Mouse (Mus musculus) embryonic facial prominence, embryonic 12.5 days (tissue): ENCODE measurements around the gene Psmd4. TPM values are rescaled to one million over a fixed set of nuclear protein-coding genes. Genes with fewer than 3 reads are reported as not detected.
A peak's percentile ranks its signal among the peaks of the same experiment; 100 is the strongest.
"Not testable (repeated sequence)": the region's sequence is repeated elsewhere in the genome, so short reads cannot be mapped to it uniquely, and the experiment has no call there.

Source experiments
- ATAC-seq: fragments of 200-750 bp; cut with Nextera tagmentation; 2 replicates; pipeline ENCODE4 v1.8.0; 2017; ENCODE audit not compliant: insufficient number of reproducible peaks, insufficient read depth, low FRiP score, low TSS enrichment
- H3K27ac ChIP-seq: fragments of 300-500 bp; sonication (generic); 2 replicates; pipeline ENCODE4 v1.5.1; 2016; ENCODE audit warnings: mild to moderate bottlenecking
- H3K27me3 ChIP-seq: fragments of 300-500 bp; sonication (generic); 2 replicates; pipeline ENCODE4 v1.6.1; 2016; ENCODE audit warnings: mild to moderate bottlenecking, moderate library complexity
- H3K36me3 ChIP-seq: fragments of 300-500 bp; sonication (generic); 2 replicates; pipeline ENCODE4 v1.6.1; 2016; ENCODE audit warnings: mild to moderate bottlenecking
- H3K4me1 ChIP-seq: fragments of 300-500 bp; sonication (generic); 2 replicates; pipeline ENCODE4 v1.6.1; 2016
- H3K4me2 ChIP-seq: fragments of 300-500 bp; sonication (generic); replicated peaks from 2 replicates; pipeline ENCODE4 v1.6.1; 2016; ENCODE audit warnings: mild to moderate bottlenecking, moderate library complexity
- H3K4me3 ChIP-seq: fragments of 300-500 bp; sonication (generic); 2 replicates; pipeline ENCODE4 v1.5.1; 2016; ENCODE audit warnings: mild to moderate bottlenecking
- H3K9ac ChIP-seq: fragments of 300-500 bp; sonication (generic); 2 replicates; pipeline ENCODE4 v1.6.1; 2016; ENCODE audit warnings: mild to moderate bottlenecking, moderate library complexity
- H3K9me3 ChIP-seq: fragments of 300-500 bp; sonication (generic); 2 replicates; pipeline ENCODE4 v1.6.1; 2016; ENCODE audit warnings: mild to moderate bottlenecking, moderate library complexity
- WGBS: fragments of 180-500 bp; shearing (Covaris S2); methylation state at CpG from one replicate; pipeline ENCODE4 v1.1.7; 2016; 5-methylcytosine and 5-hydroxymethylcytosine counted together
- polyA plus RNA-seq: library from polyadenylated mRNA; unstranded; fragments of >200 nt; fragmentation: Nextera tagmentation; extraction: Ambion mirVana; gene quantifications from 2 replicates; pipeline ENCODE4 v1.2.1, GENCODE M21; 2016

The Psmd4 gene
- polyA plus RNA-seq, 1 experiment from 2014 or later = 295 TPM

DNA sequence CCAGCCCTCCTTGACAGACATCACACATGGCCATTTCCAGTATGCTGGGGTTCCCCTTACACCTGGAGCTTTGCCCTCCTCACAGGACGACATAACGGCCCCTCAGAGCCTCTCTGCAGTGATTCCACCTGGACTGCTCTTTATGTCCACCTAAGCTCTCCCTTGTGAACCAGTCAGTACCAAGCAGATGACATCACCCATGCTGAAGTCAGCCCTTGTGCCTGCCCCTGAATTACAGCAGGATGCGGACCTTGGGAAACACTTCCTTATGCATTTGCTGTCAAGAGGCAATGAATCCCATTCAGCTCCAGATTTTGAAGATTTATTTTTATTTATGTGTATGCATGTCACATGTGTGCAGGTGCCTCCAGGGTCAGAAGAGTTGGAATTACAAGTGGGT, 5.5 kb upstream of the Psmd4 start:
- H3K4me1 ChIP-seq = no peaks in the 10 kb centered on the region; the same call in 1 of the 2 replicates
- H3K27me3 ChIP-seq = no peaks in the 10 kb centered on the region
- no peak overlapping the region for H3K4me3 ChIP-seq
- H3K4me2 ChIP-seq = no peak overlapping the region
- H3K9ac ChIP-seq = no peak overlapping the region
- H3K9me3 ChIP-seq = no peaks in the 10 kb centered on the region
- WGBS = 68% methylated on average over 3 of the region's 3 CpGs
- no peak for ATAC-seq
- no peaks in the 10 kb centered on the region for H3K36me3 ChIP-seq
- no peak overlapping the region for H3K27ac ChIP-seq

DNA sequence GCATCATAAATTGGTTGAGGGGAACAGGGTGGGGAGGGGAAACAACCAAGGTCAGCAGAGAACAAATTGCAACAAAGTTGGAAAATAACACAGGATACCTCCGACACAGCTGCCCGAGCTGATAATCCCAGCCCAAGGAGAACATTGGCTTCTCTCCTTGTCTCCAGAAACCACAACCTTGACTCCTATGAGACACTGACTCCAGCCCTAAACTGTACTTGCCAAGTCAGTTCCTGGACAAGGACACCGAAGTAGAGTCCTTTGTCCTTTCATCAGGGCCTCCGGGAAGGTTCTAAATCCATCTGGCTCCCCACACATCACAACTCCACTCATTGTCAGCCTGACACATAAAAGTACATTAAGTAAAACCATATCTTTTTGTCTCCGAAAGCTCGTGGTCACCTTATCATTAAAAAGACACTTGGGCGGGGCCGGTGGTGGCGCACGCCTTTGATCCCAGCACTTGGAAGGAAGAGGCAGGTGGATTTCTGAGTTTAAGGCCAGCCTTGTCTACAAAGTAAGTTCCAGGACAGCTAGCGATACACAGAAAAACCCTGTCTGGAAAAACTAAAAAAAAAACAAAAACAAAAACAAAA, 4.1 kb upstream of the Psmd4 start:
- H3K27ac ChIP-seq = no peak overlapping the region
- H3K4me2 ChIP-seq = no peak overlapping the region
- H3K27me3 ChIP-seq = no peaks in the 10 kb centered on the region
- WGBS = 91% methylated on average over 11 of the region's 11 CpGs
- H3K9ac ChIP-seq = no peak overlapping the region
- no peaks in the 10 kb centered on the region for H3K9me3 ChIP-seq
- H3K4me3 ChIP-seq = no peak overlapping the region
- H3K36me3 ChIP-seq = no peaks in the 10 kb centered on the region
- no peak for ATAC-seq
- H3K4me1 ChIP-seq = peaks cover 2% of the 10 kb centered on the region

DNA sequence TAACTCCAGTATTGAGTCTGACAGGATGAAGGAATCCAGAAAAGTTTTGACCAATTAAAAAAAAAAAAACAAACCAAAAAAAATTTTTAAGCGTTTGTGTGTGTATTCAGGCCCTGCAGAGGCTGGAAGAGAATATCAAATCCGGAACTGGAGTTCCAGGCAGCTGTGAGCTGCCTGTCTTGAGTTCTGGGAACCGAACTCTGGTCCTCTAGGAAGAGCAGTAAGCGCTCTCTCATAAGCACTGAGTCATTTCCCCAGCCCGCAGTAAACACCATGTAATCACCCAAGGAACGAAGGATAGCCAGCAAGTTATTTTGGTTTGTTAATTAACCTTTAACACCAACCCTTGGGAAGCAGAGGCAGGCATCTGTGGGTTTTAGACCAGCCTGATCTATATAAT, 837 bp upstream of the Psmd4 start:
- 56% methylated on average over 6 of the region's 6 CpGs for WGBS
- H3K9ac ChIP-seq = no peak overlapping the region
- ATAC-seq = no peak
- no peak overlapping the region for H3K4me2 ChIP-seq
- peaks cover 7% of the 10 kb centered on the region for H3K4me1 ChIP-seq
- H3K9me3 ChIP-seq = no peaks in the 10 kb centered on the region
- no peak overlapping the region for H3K27ac ChIP-seq
- peaks cover 5% of the 10 kb centered on the region; the same call in 1 of the 2 replicates for H3K36me3 ChIP-seq
- H3K4me3 ChIP-seq = no peak overlapping the region
- no peaks in the 10 kb centered on the region for H3K27me3 ChIP-seq

DNA sequence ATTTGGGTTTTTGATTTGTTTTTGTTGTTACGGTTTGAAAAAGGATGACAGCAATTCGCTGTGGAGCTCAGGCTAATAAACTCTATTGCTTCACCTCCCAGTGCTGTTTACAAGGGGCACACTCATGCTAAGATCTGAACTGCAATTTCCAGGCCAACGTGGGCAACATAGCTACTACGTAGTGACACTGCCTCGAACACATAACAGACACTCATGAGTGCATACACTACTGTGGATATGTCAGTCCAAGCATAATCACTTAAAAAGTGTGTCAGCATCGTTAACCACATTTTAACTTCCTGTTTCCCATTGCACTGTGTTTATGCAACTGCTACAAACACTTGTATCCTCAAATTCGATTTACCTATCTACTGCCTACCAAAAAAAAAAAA, 420 bp upstream of the Psmd4 start:
- peak; percentile 38 for ATAC-seq
- WGBS = 26% methylated on average over 7 of the region's 7 CpGs

DNA sequence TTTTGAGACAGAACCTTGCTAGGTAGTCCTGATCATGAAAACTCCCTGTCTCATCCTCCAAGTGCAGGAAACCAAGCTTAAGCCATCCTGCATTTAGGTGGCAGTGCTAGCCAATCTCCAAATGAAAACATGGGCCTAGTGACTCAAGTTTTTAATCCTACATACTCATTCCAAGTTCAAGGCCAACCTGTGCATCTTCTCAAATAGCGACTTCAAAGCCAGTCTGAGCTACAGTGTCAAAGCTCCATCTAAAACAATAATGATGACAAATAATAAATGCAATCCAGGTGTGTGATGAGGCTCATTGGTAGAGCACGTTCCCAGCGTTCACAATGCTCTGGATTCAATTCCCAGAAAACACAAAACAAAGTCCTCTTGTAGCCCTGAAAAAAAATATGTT, 789 bp downstream of the Psmd4 start:
- H3K27ac ChIP-seq = no peak overlapping the region

More for the DNA sequence above, 420 bp upstream of the Psmd4 start:
- H3K4me1 ChIP-seq = peaks cover 7% of the 10 kb centered on the region
- H3K4me2 ChIP-seq = peak overlapping the region; percentile 47
- peaks cover 5% of the 10 kb centered on the region for H3K36me3 ChIP-seq
- H3K4me3 ChIP-seq = peak overlapping the region; percentile 76
- no peak overlapping the region for H3K9ac ChIP-seq
- no peaks in the 10 kb centered on the region for H3K9me3 ChIP-seq
- no peaks in the 10 kb centered on the region for H3K27me3 ChIP-seq
- peak overlapping the region; percentile 18; the same call in 1 of the 2 replicates for H3K27ac ChIP-seq

DNA sequence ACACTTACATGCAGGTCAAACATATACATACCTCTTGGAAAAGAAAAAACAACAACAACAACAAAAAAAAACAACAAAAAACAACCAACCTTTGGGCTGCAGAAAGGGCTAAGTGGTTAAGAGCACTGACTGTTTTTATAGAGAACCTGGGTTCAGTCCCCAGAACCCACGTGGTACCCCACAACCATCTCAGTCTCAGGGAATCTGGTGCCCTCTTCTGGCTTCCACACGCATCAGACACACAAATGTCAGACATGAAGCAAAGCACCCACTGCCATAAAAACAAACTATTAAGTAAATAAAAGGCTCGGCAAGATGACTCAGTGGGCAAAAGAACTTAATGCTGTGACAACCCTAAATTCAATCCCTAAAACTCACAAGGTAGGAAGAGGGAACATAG, 12.5 kb downstream of the Psmd4 start:
- Histone ChIP-seq H3K9me3 (no peaks in the 10 kb centered on the region), H3K9ac (no peak overlapping the region), H3K27ac (no peak overlapping the region), H3K27me3 (no peaks in the 10 kb centered on the region), H3K4me3 (no peak overlapping the region), H3K36me3 (peaks cover 52% of the 10 kb centered on the region), H3K4me2 (no peak overlapping the region), H3K4me1 (no peaks in the 10 kb centered on the region)
- 73% methylated on average over 3 of the region's 3 CpGs for WGBS
- ATAC-seq = no peak

More for the DNA sequence above, 789 bp downstream of the Psmd4 start:
- H3K36me3 ChIP-seq = peaks cover 5% of the 10 kb centered on the region
- H3K9ac ChIP-seq = peak overlapping the region; percentile 74
- peaks cover 7% of the 10 kb centered on the region for H3K4me1 ChIP-seq
- H3K27me3 ChIP-seq = no peaks in the 10 kb centered on the region
- H3K4me3 ChIP-seq = peak overlapping the region; percentile 76
- H3K4me2 ChIP-seq = peak overlapping the region; percentile 67
- no peaks in the 10 kb centered on the region for H3K9me3 ChIP-seq
- ATAC-seq = no peak
- WGBS = 14% methylated on average over 3 of the region's 3 CpGs

DNA sequence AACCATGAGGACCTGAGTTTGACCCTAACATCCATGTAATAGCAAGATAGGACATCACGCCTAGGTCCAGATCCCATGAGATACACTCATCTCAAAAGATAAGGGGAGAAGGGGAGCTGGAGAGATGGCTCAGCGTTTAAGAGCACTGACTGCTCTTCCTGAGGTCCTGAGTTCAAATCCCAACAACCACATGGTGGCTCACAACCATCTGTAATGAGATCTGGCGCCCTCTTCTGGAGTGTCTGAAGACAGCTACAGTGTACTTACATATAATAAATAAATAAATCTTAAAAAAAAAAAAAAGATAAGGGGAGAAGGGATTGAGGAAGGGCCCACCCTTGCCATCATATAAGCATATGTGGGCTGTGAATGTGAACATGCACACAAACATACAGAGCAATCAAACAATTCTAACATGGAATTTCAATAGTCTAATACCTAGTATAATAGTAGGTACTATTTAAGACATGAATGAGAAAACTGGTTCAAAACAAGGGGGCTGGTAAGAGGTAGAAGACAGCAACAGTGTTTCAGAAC, 13.1 kb downstream of the Psmd4 start:
- H3K36me3 ChIP-seq = peaks cover 46% of the 10 kb centered on the region
- not testable (repeated sequence) for H3K9me3 ChIP-seq, H3K4me1 ChIP-seq, H3K4me3 ChIP-seq, ATAC-seq, H3K9ac ChIP-seq, H3K4me2 ChIP-seq, H3K27ac ChIP-seq, H3K27me3 ChIP-seq
- 76% methylated on average over 3 of the region's 3 CpGs for WGBS

DNA sequence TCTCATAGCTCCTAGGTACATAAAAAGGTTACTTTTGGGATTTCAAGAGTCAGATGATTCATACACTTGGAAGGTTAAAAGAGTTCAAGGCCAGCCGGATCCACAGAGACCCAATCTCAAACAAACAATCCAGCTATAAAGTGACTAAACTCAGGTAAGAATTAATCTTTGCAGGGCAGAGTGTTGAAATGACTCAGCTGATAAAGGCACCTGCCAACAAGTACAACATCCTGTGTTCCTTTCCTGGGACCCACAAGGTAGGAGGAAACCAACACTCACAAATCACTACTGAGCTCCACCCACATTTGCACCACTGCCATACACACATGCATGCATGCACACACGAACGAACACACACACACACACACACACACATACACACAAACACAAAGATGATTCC, 13.8 kb downstream of the Psmd4 start:
- Histone ChIP-seq H3K27ac (no peak overlapping the region), H3K27me3 (no peaks in the 10 kb centered on the region), H3K4me2 (no peak overlapping the region), H3K36me3 (peaks cover 39% of the 10 kb centered on the region), H3K4me1 (no peaks in the 10 kb centered on the region), H3K9ac (no peak overlapping the region), H3K4me3 (no peak overlapping the region), H3K9me3 (no peaks in the 10 kb centered on the region)
- ATAC-seq = no peak; the same call in 1 of the 2 replicates
- 90% methylated on average over 3 of the region's 3 CpGs for WGBS

DNA sequence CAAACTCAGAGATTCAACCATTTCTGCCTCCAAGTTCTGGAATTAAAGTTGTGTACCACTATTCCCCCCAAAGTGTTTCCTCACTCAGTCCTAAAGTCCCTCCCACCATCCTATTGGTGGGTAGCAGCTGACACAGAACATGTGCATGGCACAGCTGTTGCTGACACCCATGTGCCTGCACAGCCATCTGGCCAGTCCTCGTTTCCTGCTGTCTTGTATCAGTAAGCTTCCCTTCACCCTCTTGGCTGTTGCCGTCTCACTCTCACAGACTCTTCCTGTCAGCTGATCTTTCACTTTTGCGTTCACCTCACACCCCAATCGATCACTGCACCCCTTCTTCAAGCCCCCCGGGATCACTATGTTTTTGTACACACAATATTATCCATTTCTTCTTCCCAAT, 14.7 kb downstream of the Psmd4 start:
- peaks cover 30% of the 10 kb centered on the region for H3K36me3 ChIP-seq
- no peaks in the 10 kb centered on the region for H3K4me1 ChIP-seq
- H3K4me2 ChIP-seq = no peak overlapping the region
- no peaks in the 10 kb centered on the region for H3K27me3 ChIP-seq
- no peaks in the 10 kb centered on the region for H3K9me3 ChIP-seq
- H3K4me3 ChIP-seq = no peak overlapping the region
- no peak overlapping the region for H3K27ac ChIP-seq
- 71% methylated on average over 5 of the region's 5 CpGs for WGBS
- H3K9ac ChIP-seq = no peak overlapping the region
- no peak for ATAC-seq

DNA sequence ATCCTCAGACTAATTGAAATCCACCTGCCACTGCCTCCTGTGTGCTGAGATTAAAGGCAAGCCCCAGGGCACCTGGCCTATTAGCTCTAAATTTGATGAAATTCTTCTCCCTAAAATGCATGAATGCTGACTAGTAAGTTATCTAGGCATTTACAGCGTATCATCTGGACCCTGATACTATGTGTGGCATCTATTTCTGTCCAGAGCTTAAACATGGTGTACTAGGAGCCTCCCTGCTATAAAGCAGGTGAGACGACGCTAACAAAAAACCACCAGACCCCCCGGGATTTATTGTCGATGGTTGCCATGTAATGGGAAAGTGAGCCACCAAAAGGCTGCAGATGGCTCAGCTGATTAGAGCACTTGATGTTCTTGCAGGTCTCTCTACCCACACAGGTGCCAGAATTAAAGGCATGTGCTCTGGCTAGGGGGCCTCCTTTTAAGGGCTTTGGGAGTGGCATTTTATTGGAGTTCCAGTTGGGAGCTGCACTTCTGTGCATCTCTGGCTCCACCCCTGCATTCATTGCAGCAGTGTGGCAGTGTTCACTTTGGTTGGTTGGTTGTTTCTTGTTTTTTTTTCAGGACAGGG, 15.3 kb downstream of the Psmd4 start:
- Histone ChIP-seq H3K4me3 (no peak overlapping the region), H3K9ac (no peak overlapping the region), H3K27ac (no peak overlapping the region), H3K27me3 (no peaks in the 10 kb centered on the region), H3K36me3 (peaks cover 25% of the 10 kb centered on the region), H3K4me1 (no peaks in the 10 kb centered on the region), H3K4me2 (no peak overlapping the region), H3K9me3 (no peaks in the 10 kb centered on the region)
- ATAC-seq = no peak
- 60% methylated on average over 5 of the region's 5 CpGs for WGBS

DNA sequence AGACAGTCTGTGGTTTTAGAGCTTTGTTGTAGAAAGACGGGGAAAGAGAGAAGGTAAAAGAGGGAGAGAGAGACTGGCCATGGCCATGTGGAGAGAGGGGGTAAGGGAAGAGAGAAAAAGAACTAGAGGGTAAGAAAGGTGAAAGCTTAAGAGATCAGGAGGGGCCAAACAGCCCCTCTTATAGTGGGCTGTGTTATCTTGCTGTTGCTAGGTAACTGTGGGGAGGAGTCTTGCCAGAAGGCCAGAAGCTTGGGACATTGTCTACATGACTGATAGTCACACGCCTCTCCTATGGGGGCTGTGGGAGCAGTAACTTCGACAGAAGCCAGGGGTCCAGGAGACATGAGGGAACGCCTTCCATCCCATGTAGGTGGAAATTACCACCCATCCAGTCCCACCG, 17.2 kb downstream of the Psmd4 start:
- Histone ChIP-seq H3K36me3 (peaks cover 6% of the 10 kb centered on the region; the same call in 1 of the 2 replicates), H3K4me2 (no peak overlapping the region), H3K27ac (no peak overlapping the region), H3K9ac (no peak overlapping the region), H3K4me1 (no peaks in the 10 kb centered on the region), H3K4me3 (no peak overlapping the region), H3K27me3 (no peaks in the 10 kb centered on the region), H3K9me3 (no peaks in the 10 kb centered on the region)
- WGBS = 65% methylated on average over 5 of the region's 5 CpGs
- no peak for ATAC-seq

DNA sequence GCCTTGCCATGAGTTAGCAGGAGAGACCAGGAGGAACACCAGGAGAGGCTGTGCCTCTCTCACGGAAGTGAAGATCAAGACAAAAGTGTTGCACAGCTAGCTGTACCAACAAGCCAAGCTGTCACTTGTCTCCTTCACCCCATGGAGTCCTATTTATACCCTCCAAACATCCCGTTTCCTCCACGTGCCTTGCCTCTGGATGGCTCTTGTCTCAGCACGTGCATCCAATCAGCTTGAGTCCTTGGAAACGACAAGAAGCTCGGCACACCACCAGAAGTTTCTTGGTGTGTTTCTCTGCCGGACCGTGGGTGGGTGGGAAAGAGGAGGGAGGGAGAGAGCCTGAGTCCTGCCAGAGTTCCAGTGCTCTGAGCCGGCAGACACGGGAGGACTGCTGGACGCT, 17.9 kb downstream of the Psmd4 start:
- H3K4me1 ChIP-seq = no peaks in the 10 kb centered on the region
- 27% methylated on average over 11 of the region's 11 CpGs for WGBS
- no peak overlapping the region for H3K4me2 ChIP-seq
- no peak overlapping the region for H3K4me3 ChIP-seq
- H3K9ac ChIP-seq = no peak overlapping the region
- 0 out of 2 replicates have a peak, but pooled peaks cover 3% of the 10 kb centered on the region for H3K36me3 ChIP-seq
- H3K27me3 ChIP-seq = no peaks in the 10 kb centered on the region
- no peak overlapping the region for H3K27ac ChIP-seq
- ATAC-seq = 0 out of 2 replicates have a peak, but pooled peaks have one; percentile 38
- no peaks in the 10 kb centered on the region for H3K9me3 ChIP-seq
